Mouse (Mus musculus) central nervous system, embryonic 18 days (tissue): ENCODE results near the gene Rabl6. TPM values are rescaled to one million over a fixed set of nuclear protein-coding genes. Genes with fewer than 3 reads are reported as not detected.

Source experiments
- polyA plus RNA-seq: library from polyadenylated mRNA; depleted of rRNA; stranded (reverse); fragments of >200 nt; gene quantifications from 2 replicates; pipeline ENCODE4 v1.2.3, GENCODE M21; 2012; rRNA removed

The Rabl6 gene
- polyA plus RNA-seq: 79.9 and 82.9 TPM in 2 replicates

GRCm38 (mm10) chr2:25607761-25608622 lies at the start of gene Rabl6:
Gene Rabl6, minus strand, starts transcription at chr2:25608521.

GRCm38 (mm10) chr2:25657652-25658051 lies 49.3 kb upstream of the Rabl6 start, which contains the start of gene Lcn5:
Gene Lcn5, plus strand, starts transcription at chr2:25657952.

GRCm38 (mm10) chr2:25652902-25653301 lies 44.6 kb upstream of the Rabl6 start, which contains the start of gene Lcn8:
Gene Lcn8, plus strand, starts transcription at chr2:25653120.

DNA sequence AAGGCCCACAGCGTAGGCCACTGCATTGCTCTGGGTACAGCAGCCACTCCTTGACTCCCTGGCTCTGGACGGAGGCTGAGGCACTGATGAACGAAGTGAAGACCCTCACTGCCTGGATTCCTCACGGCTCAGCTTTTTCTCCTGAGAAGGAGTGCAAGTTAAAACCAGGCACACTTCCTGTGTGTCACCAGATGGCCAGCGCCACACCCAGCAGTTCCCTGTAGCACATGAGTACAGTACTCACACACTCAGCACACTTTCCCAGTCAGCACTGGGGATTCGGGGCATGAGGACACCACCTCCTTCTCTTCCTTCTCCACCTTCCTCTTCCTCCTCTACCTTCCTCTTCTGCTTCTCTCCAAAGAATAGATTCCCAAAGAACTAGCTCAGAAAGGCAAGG lies 19.5 kb upstream of the Rabl6 start, which contains the start of gene Fcna:
Fcna (minus strand) TSS at position 220 of the 400 bp plus-strand sequence.

GRCm38 (mm10) chr2:25621229-25622200 lies 13.2 kb upstream of the Rabl6 start, which contains the start of gene Tmem141:
Gene Tmem141, minus strand, starts transcription at chr2:25622005.

DNA sequence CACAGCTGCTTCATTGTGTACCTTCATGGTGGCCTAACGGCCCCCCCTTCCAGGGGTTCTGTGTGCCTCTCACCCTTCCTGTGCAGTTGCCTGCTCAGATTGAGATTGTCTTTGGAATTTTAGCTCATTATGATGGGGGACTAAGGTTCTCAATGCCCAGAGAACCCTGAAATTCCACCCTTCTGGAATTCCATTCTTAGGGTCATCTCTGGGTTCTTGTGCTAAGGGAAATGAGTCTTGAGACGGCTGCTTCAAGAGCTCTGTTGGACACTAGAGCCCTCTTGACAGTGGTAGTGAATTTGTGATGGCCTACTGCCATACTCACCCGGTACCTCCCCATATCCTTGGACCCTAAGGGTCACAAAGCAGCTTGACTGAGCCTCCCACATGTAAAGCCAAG lies 9.3 kb upstream of the Rabl6 start, which contains the start of gene Ccdc183:
Ccdc183 (minus strand) TSS at position 101 of the 400 bp plus-strand sequence.

DNA sequence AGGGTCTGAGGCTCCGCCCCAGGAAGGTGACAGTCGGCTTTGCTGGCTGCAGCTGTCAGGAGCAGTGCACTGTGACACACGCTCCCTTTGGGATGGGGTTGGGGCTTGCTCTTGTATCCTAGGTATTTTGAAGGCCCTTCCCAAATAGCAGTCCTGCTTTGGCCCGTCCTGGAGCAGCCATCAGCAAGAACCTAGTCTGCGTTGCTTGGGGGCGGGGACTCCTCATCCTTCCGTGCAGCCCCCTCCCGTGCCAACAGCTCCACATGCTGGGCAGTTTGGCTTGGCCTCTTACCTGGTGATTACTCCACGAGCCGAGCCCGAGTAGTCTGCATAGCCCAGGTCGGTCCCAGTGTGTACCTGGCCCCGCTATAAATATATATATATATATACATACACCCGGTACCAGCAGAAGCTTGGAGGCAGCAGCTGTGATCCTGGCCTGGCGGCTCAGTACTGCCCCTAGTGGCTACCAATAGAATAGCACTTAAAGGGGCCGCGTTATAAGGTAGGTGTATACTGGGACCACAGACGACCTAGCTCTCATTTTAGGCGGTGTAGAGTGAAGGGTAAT lies 26.9 kb downstream of the Rabl6 start, which contains the start of gene Ajm1:
Ajm1 (minus strand) TSS at position 464 of the 571 bp plus-strand sequence.

DNA sequence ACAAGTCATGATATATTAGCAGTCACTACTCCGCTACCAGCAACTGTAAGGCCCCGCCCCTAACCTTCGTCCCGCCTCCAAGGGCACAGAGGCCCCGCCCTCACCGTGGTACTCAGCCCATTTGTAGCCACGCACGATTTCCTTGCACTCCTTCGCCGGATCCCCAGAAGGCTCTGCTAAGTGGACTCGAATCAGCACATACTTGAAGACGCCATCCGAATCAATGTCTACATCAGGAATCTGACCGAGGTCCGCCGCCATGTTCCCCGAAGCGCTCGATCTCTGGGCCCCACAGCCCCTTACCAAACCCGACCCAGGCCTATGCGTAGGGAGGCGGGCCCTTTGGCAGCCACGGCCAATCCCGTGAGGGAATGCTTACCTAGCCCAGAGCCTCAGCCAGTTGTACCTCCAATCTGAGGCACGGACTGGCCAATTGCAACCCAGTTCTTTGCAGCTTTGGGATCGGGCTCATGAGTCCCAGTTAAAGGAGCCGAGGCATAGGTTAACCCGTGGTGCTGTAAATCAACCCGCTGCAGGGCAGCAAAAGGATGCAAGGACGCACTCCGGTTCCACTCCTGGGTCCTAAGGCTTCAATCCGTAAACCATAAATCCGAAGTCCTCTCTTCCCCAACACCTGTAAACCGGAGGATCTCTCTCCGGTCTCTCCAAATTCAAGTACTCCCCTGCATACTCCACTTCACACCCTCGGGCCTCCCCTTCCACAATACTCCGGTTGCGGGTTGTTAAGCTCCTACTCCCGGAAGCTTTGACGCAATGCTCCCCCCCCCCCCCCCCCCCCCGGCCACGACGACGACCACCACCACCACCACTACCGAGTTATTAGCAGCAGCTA lies 33.5 kb downstream of the Rabl6 start, which contains the start of the genes Mamdc4 and Phpt1:
Mamdc4 (minus strand) TSS at position 267 of the 853 bp plus-strand sequence.
Phpt1 (minus strand) TSS at position 646 of the 853 bp plus-strand sequence.

GRCm38 (mm10) chr2:25557221-25557963 lies 50.9 kb downstream of the Rabl6 start, which contains the start of gene Edf1:
Gene Edf1, plus strand, starts transcription at chr2:25557847.

GRCm38 (mm10) chr2:25546811-25547491 lies 61.4 kb downstream of the Rabl6 start, which contains the start of gene Traf2:
Gene Traf2, minus strand, starts transcription at chr2:25546940.

Other genes starting within 250 kb of the Rabl6 start
- gene Uap1l1, start 242.8 kb downstream of the Rabl6 start, polyA plus RNA-seq: 3.7 and 4.6 TPM in 2 replicates
- 16.3 and 17.1 TPM in 2 replicates for gene Sapcd2, start 236.2 kb downstream of the Rabl6 start, polyA plus RNA-seq
- 9.8 and 11.4 TPM in 2 replicates for gene Entpd2, start 212.6 kb downstream of the Rabl6 start, polyA plus RNA-seq
- gene Npdc1, start 209.2 kb downstream of the Rabl6 start, polyA plus RNA-seq: 549 and 616 TPM in 2 replicates
- 0.20 and 0.26 TPM in 2 replicates for gene Fut7, start 185.3 kb downstream of the Rabl6 start, polyA plus RNA-seq
- gene Abca2, start 179.8 kb downstream of the Rabl6 start, polyA plus RNA-seq: 42.3 and 48.1 TPM in 2 replicates
- gene Clic3, start 151.7 kb downstream of the Rabl6 start, polyA plus RNA-seq: 0.82 and 3.4 TPM in 2 replicates
- gene Paxx, start 147.4 kb downstream of the Rabl6 start, polyA plus RNA-seq: 155 and 156 TPM in 2 replicates
- gene Ptgds, start 138.5 kb downstream of the Rabl6 start, polyA plus RNA-seq: 539 and 800 TPM in 2 replicates
- gene Lcn12, start 114.6 kb downstream of the Rabl6 start, polyA plus RNA-seq: not detected in 2 replicates
- 30.0 and 36.6 TPM in 2 replicates for gene Fbxw5, start 107.8 kb downstream of the Rabl6 start, polyA plus RNA-seq
- 2.5 and 4.0 TPM in 2 replicates for gene C8g, start 106.8 kb downstream of the Rabl6 start, polyA plus RNA-seq
- 9.5 and 10.1 TPM in 2 replicates for gene Traf2, start 61.6 kb downstream of the Rabl6 start, polyA plus RNA-seq
- gene Edf1, start 50.7 kb downstream of the Rabl6 start, polyA plus RNA-seq: 200 and 205 TPM in 2 replicates
- gene Mamdc4, start 33.7 kb downstream of the Rabl6 start, polyA plus RNA-seq: 2.7 and 2.8 TPM in 2 replicates
- gene Phpt1, start 33.3 kb downstream of the Rabl6 start, polyA plus RNA-seq: 149 and 150 TPM in 2 replicates
- 32.4 and 41.2 TPM in 2 replicates for gene Ajm1, start 26.8 kb downstream of the Rabl6 start, polyA plus RNA-seq
- 0.04 TPM in 1 of 2 replicates, not detected in the other for gene Ccdc183, start 9.2 kb upstream of the Rabl6 start, polyA plus RNA-seq
- 47.6 and 54.3 TPM in 2 replicates for gene Tmem141, start 13.5 kb upstream of the Rabl6 start, polyA plus RNA-seq
- 1.3 and 2.2 TPM in 2 replicates for gene Fcna, start 19.5 kb upstream of the Rabl6 start, polyA plus RNA-seq
- not detected in 2 replicates for gene Lcn8, start 44.6 kb upstream of the Rabl6 start, polyA plus RNA-seq
- gene Lcn5, start 49.4 kb upstream of the Rabl6 start, polyA plus RNA-seq: not detected in 2 replicates
- not detected in 2 replicates for gene Lcn6, start 68.3 kb upstream of the Rabl6 start, polyA plus RNA-seq
- not detected in 2 replicates for gene Lcn10, start 74.2 kb upstream of the Rabl6 start, polyA plus RNA-seq
- not detected in 2 replicates for gene Obp2a, start 91.5 kb upstream of the Rabl6 start, polyA plus RNA-seq
- 64.8 and 76.6 TPM in 2 replicates for gene Bmyc, start 98.2 kb upstream of the Rabl6 start, polyA plus RNA-seq
- not detected in 2 replicates for gene Obp2b, start 128.5 kb upstream of the Rabl6 start, polyA plus RNA-seq
- gene Lcn3, start 157.0 kb upstream of the Rabl6 start, polyA plus RNA-seq: not detected in 2 replicates
- not detected in 2 replicates for gene Lcn11, start 168.5 kb upstream of the Rabl6 start, polyA plus RNA-seq
- not detected in 2 replicates for gene Gm13539, start 173.7 kb upstream of the Rabl6 start, polyA plus RNA-seq
- gene Glt6d1, start 207.3 kb upstream of the Rabl6 start, polyA plus RNA-seq: not detected in 2 replicates
- gene Lcn9, start 214.6 kb upstream of the Rabl6 start, polyA plus RNA-seq: not detected in 2 replicates
- 0.05 TPM in 1 of 2 replicates, not detected in the other for gene Sohlh1, start 238.7 kb upstream of the Rabl6 start, polyA plus RNA-seq